Comparison of ENCODE assay signal across 17 mouse cellular contexts in the genomic region with DNA sequence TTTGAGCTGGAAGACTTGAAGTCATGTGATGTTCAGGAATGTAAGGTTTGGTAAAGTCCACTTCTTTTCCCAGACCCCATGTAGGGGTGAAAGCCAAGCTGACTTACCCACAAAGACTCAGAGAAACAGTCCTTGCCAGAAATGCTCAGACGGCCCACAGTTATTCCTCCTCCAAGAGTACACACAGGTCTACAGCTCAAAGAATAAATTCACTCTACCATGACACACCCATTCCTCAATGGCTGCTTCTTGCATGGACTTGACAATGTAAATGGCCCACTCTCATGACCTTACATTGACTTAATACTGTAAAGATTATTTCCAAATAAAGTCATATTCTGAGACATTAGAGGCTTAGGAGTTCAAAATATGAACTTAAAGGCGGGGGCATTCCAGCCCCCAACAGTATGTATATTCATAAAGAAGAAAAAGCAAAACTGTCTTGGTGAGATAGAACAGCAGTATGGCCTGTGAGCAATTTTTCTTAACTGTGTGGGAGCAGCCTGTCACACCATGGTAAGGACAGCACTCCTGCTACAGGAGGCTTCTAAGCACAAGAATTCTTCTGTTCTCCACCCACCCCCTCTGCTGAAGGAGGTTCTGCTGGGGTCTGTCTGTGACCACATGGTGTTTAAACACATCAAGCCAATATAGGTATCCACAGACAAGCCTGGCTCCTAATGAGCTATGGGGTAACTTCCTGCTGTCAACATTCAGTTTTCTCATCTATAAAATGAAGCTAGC. TPM values are rescaled to one million over a fixed set of nuclear protein-coding genes. Genes with fewer than 3 reads are reported as not detected.
"Had no signal": no experiment of that assay in that cellular context is flagged by ENCODE, and none has a peak within 500 bp of the region (broad histone marks: within the 10 kb centered on the region; RNA-seq: fewer than 3 reads in every experiment).

No protein-coding gene starts in this region.

- H3K9me3 ChIP-seq: limb, embryonic 15.5 days; liver, embryonic 13.5 days; lung, embryonic 15.5 days; megakaryocyte, embryonic 14.5 days; midbrain, embryonic 12.5 days had no signal

- H3K27me3 ChIP-seq: limb, embryonic 15.5 days; liver, embryonic 13.5 days; lung, embryonic 15.5 days; megakaryocyte, embryonic 14.5 days; midbrain, embryonic 12.5 days had no signal

- H3K27ac ChIP-seq: kidney, postnatal 0 days; layer of hippocampus, adult 2 months; limb, embryonic 15.5 days; liver, embryonic 13.5 days; lung, embryonic 15.5 days; macrophage; midbrain, embryonic 12.5 days had no signal

- H3K4me2 ChIP-seq: limb, embryonic 15.5 days; liver, embryonic 13.5 days; lung, embryonic 15.5 days; midbrain, embryonic 12.5 days had no signal

- H3K4me3 ChIP-seq: layer of hippocampus, adult 2 months; limb, embryonic 15.5 days; liver, embryonic 13.5 days; lung, embryonic 15.5 days; megakaryocyte, embryonic 14.5 days; midbrain, embryonic 12.5 days had no signal

- H3K9ac ChIP-seq: limb, embryonic 15.5 days; liver, embryonic 13.5 days; liver, postnatal 0 days; lung, embryonic 15.5 days; midbrain, embryonic 12.5 days had no signal

- ATAC-seq: liver, postnatal 0 days; midbrain, embryonic 16.5 days had no signal

- H3K36me3 ChIP-seq: limb, embryonic 15.5 days; liver, embryonic 13.5 days; lung, embryonic 15.5 days; midbrain, embryonic 12.5 days had no signal

- H3K4me1 ChIP-seq: limb, embryonic 15.5 days; liver, embryonic 13.5 days; lung, embryonic 15.5 days; megakaryocyte, embryonic 14.5 days; midbrain, embryonic 12.5 days had no signal

- DNase-seq: kidney, adult 11 months; kidney, adult 9 months; kidney, postnatal 36 days; liver, embryonic 13.5 days; liver, postnatal 0 days; lung, postnatal 14 days; spleen, adult 18-20 months; thymus, adult 18-20 months; thymus, postnatal 14 days had no signal

RNA-seq across cellular contexts. Expression of gene Ky, which starts 35.3 kb away (rescaled TPM):
- polyA plus RNA-seq: liver, postnatal 0 days; macrophage had no signal
